Mouse (Mus musculus) frontal cortex, postnatal 10 days (tissue): ENCODE results near the gene Ndufs3.
"Not testable (repeated sequence)": the region's sequence is repeated elsewhere in the genome, so short reads cannot be mapped to it uniquely, and the experiment has no call there.

Experiments
- DNase-seq, 2 experiments: peaks; one replicate each; pipeline ENCODE4 v3.0.0; 2022; ENCODE audit warnings: low spot score in 2 of 2, mixed read lengths in 1 of 2

The Ndufs3 gene

GRCm38 (mm10) chr2:90906721-90907120 is 2.1 kb upstream of the Ndufs3 start:
- DNase-seq = no peak

GRCm38 (mm10) chr2:90904856-90905224 is 213 bp upstream of the Ndufs3 start:
- no peak for DNase-seq

GRCm38 (mm10) chr2:90903398-90903797 is 1.2 kb downstream of the Ndufs3 start:
- no peak for DNase-seq

- DNase-seq = not testable (repeated sequence)
Measured at GRCm38 (mm10) chr2:90894299-90894677, 10.3 kb downstream of the Ndufs3 start.

GRCm38 (mm10) chr2:90893673-90894298 is 10.8 kb downstream of the Ndufs3 start:
- DNase-seq = no peak

- DNase-seq = peak in 1 of 2 experiments; percentile 41
Measured at GRCm38 (mm10) chr2:90889550-90890548, 14.8 kb downstream of the Ndufs3 start.

- DNase-seq = no peak
Measured at GRCm38 (mm10) chr2:90887627-90888026, 17.0 kb downstream of the Ndufs3 start.

GRCm38 (mm10) chr2:90886436-90886835 is 18.2 kb downstream of the Ndufs3 start:
- DNase-seq = no peak

- DNase-seq = peak in 1 of 2 experiments; percentile 54
Measured at GRCm38 (mm10) chr2:90885218-90886041, 19.2 kb downstream of the Ndufs3 start, which contains the start of gene C1qtnf4. Gene C1qtnf4, plus strand, starts transcription at chr2:90885860.

GRCm38 (mm10) chr2:90881824-90882223 is 22.8 kb downstream of the Ndufs3 start:
- no peak for DNase-seq

GRCm38 (mm10) chr2:90880144-90880785 is 24.4 kb downstream of the Ndufs3 start:
- DNase-seq = no peak

GRCm38 (mm10) chr2:90879419-90879818 is 25.2 kb downstream of the Ndufs3 start:
- no peak for DNase-seq

- DNase-seq = no peak
Measured at GRCm38 (mm10) chr2:90877584-90878259, 26.9 kb downstream of the Ndufs3 start.

GRCm38 (mm10) chr2:90875239-90875638 is 29.4 kb downstream of the Ndufs3 start:
- DNase-seq = no peak

GRCm38 (mm10) chr2:90874025-90874424 is 30.6 kb downstream of the Ndufs3 start:
- no peak for DNase-seq

- DNase-seq = no peak
Measured at GRCm38 (mm10) chr2:90871180-90871961, 33.3 kb downstream of the Ndufs3 start.

GRCm38 (mm10) chr2:90870136-90870601 is 34.5 kb downstream of the Ndufs3 start:
- no peak for DNase-seq

GRCm38 (mm10) chr2:90866524-90866923 is 38.1 kb downstream of the Ndufs3 start:
- peak; percentile 63 to 81 for DNase-seq

- DNase-seq = no peak
Measured at GRCm38 (mm10) chr2:90864184-90864583, 40.4 kb downstream of the Ndufs3 start.

- no peak for DNase-seq
Measured at GRCm38 (mm10) chr2:90861486-90861885, 43.1 kb downstream of the Ndufs3 start.
